Mouse (Mus musculus) MEL (cell line): ENCODE measurements around the gene Man2a1. TPM values are rescaled to one million over a fixed set of nuclear protein-coding genes. Genes with fewer than 3 reads are reported as not detected.

Experiments used
- DNase-seq: peaks from one replicate; pipeline ENCODE4 v3.0.0; 2011; ENCODE audit warnings: low read depth, low spot score
- H3K27ac ChIP-seq: 2 replicates; pipeline ENCODE4 v1.5.1; 2012; ENCODE audit warnings: low read depth, mild to moderate bottlenecking, control low read depth, low read length, moderate library complexity; ENCODE audit not compliant: control insufficient read depth
- H3K27me3 ChIP-seq, 2 experiments: fragments of 150-350 bp in 1 of 2; sonication (generic) in 1 of 2; 2 replicates each; pipeline ENCODE4 v1.6.1; 2012; ENCODE audit warnings: low read length in 2 of 2, mild to moderate bottlenecking in 2 of 2, improper control_type of control experiment in 1 of 2, moderate library complexity in 1 of 2; ENCODE audit not compliant: insufficient read depth in 2 of 2, control insufficient read depth in 1 of 2
- H3K36me3 ChIP-seq, 2 experiments: 2 replicates each; pipeline ENCODE4 v1.6.1; 2012 to 2014; ENCODE audit warnings: low read length in 2 of 2, improper control_type of control experiment in 1 of 2, inconsistent platforms in 1 of 2, mild to moderate bottlenecking in 1 of 2; ENCODE audit not compliant: insufficient read depth in 2 of 2, control insufficient read depth in 1 of 2
- H3K4me1 ChIP-seq, 2 experiments: fragments of 150-350 bp in 1 of 2; sonication (generic) in 1 of 2; 2 replicates each; pipeline ENCODE4 v1.6.1; 2012; ENCODE audit warnings: low read length in 2 of 2, improper control_type of control experiment in 1 of 2, mild to moderate bottlenecking in 1 of 2; ENCODE audit not compliant: insufficient read depth in 2 of 2, control insufficient read depth in 1 of 2
- H3K4me3 ChIP-seq, 2 experiments: fragments of 150-350 bp in 1 of 2; sonication (generic) in 1 of 2; 2 replicates each; pipeline ENCODE4 v1.5.1; 2012; ENCODE audit warnings: low read depth in 2 of 2, low read length in 2 of 2, mild to moderate bottlenecking in 2 of 2, moderate library complexity in 2 of 2, control low read depth in 1 of 2, improper control_type of control experiment in 1 of 2; ENCODE audit not compliant: control insufficient read depth in 1 of 2, insufficient read depth in 1 of 2
- H3K79me2 ChIP-seq: 2 replicates; pipeline ENCODE4 v1.6.1; 2012; ENCODE audit warnings: mild to moderate bottlenecking, low read length, moderate library complexity; ENCODE audit not compliant: control insufficient read depth, poor library complexity, insufficient read depth
- H3K9ac ChIP-seq: 2 replicates; pipeline ENCODE4 v1.6.1; 2012; ENCODE audit warnings: low read depth, mild to moderate bottlenecking, control low read depth, low read length, moderate library complexity; ENCODE audit not compliant: control insufficient read depth, poor library complexity, severe bottlenecking
- H3K9me3 ChIP-seq: fragments of 150-350 bp; sonication (generic); replicated peaks from 2 replicates; pipeline ENCODE4 v1.6.1; 2012; ENCODE audit warnings: mild to moderate bottlenecking, low read length, improper control_type of control experiment, moderate library complexity; ENCODE audit not compliant: insufficient read depth
- CHD1 ChIP-seq: IDR thresholded peaks from 2 replicates; pipeline ENCODE4 v1.6.1; 2012; ENCODE audit warnings: low read depth, mild to moderate bottlenecking, inconsistent platforms, low read length, improper control_type of control experiment
- CTCF ChIP-seq, 3 experiments: IDR thresholded peaks in 2 of 3; conservative IDR thresholded peaks in 1 of 3; 2 replicates each; pipeline ENCODE4 v1.5.1; 2011 to 2012; ENCODE audit warnings: low read length in 3 of 3, low read depth in 2 of 3, mild to moderate bottlenecking in 2 of 3, improper control_type of control experiment in 1 of 3, inconsistent platforms in 1 of 3, mixed read lengths in 1 of 3, moderate library complexity in 1 of 3; ENCODE audit not compliant: control insufficient read depth in 1 of 3, insufficient read depth in 1 of 3, poor library complexity in 1 of 3, severe bottlenecking in 1 of 3
- ELF1 ChIP-seq: IDR thresholded peaks from 2 replicates; pipeline ENCODE4 v1.6.1; 2014; ENCODE audit warnings: low read depth, mild to moderate bottlenecking, inconsistent platforms, low read length, improper control_type of control experiment, moderate library complexity
- EP300 ChIP-seq, 2 experiments: IDR thresholded peaks; 2 replicates each; pipeline ENCODE4 v1.6.1; 2011; ENCODE audit warnings: improper control_type of control experiment in 2 of 2, low read length in 2 of 2, low read depth in 1 of 2, mild to moderate bottlenecking in 1 of 2
- ETS1 ChIP-seq: IDR thresholded peaks from 2 replicates; pipeline ENCODE4 v1.6.1; 2012; ENCODE audit warnings: low read depth, mild to moderate bottlenecking, inconsistent platforms, low read length, improper control_type of control experiment, moderate library complexity
- GABPA ChIP-seq: IDR thresholded peaks from 2 replicates; pipeline ENCODE4 v1.6.1; 2012; ENCODE audit warnings: low read depth, mild to moderate bottlenecking, inconsistent platforms, low read length, improper control_type of control experiment, moderate library complexity
- GATA1 ChIP-seq: IDR thresholded peaks from 2 replicates; pipeline ENCODE4 v1.6.1; 2011; ENCODE audit warnings: low read depth, low read length, improper control_type of control experiment
- HCFC1 ChIP-seq: IDR thresholded peaks from 2 replicates; pipeline ENCODE4 v1.6.1; 2012; ENCODE audit warnings: low read depth, mild to moderate bottlenecking, inconsistent platforms, low read length, improper control_type of control experiment, moderate library complexity
- KAT2A ChIP-seq: conservative IDR thresholded peaks from 2 replicates; pipeline ENCODE4 v1.6.1; 2012; ENCODE audit warnings: low read depth, low read length, improper control_type of control experiment, inconsistent platforms
- MAFK ChIP-seq: IDR thresholded peaks from 2 replicates; pipeline ENCODE4 v1.6.1; 2011; ENCODE audit warnings: low read depth, mild to moderate bottlenecking, low read length, improper control_type of control experiment, borderline replicate concordance
- MAX ChIP-seq: IDR thresholded peaks from 2 replicates; pipeline ENCODE4 v1.6.1; 2011; ENCODE audit warnings: low read length, improper control_type of control experiment
- MAZ ChIP-seq: IDR thresholded peaks from 2 replicates; pipeline ENCODE4 v1.6.1; 2012; ENCODE audit warnings: low read depth, mild to moderate bottlenecking, inconsistent platforms, low read length, improper control_type of control experiment
- MEF2A ChIP-seq: IDR thresholded peaks from 2 replicates; pipeline ENCODE4 v1.6.1; 2014; ENCODE audit warnings: low read depth, mild to moderate bottlenecking, inconsistent platforms, low read length, improper control_type of control experiment; ENCODE audit not compliant: poor library complexity, insufficient replicate concordance, severe bottlenecking; ENCODE audit errors: extremely low read depth
- MXI1 ChIP-seq: IDR thresholded peaks from 2 replicates; pipeline ENCODE4 v1.6.1; 2011; ENCODE audit warnings: mild to moderate bottlenecking, low read depth, low read length, improper control_type of control experiment
- MYB ChIP-seq: IDR thresholded peaks from 2 replicates; pipeline ENCODE4 v1.6.1; 2011; ENCODE audit warnings: mild to moderate bottlenecking, low read depth, low read length, improper control_type of control experiment
- MYC ChIP-seq: IDR thresholded peaks from 2 replicates; pipeline ENCODE4 v1.6.1; 2011; ENCODE audit warnings: low read depth, mild to moderate bottlenecking, low read length, improper control_type of control experiment, moderate library complexity
- NELFE ChIP-seq: IDR thresholded peaks from 2 replicates; pipeline ENCODE4 v1.6.1; 2011; ENCODE audit warnings: low read depth, low read length, improper control_type of control experiment
- POLR2A ChIP-seq, 2 experiments: IDR thresholded peaks; 2 replicates each; pipeline ENCODE4 v1.6.1; 2011 to 2012; ENCODE audit warnings: low read length in 2 of 2, mild to moderate bottlenecking in 2 of 2, control low read depth in 1 of 2, improper control_type of control experiment in 1 of 2, low read depth in 1 of 2, moderate library complexity in 1 of 2; ENCODE audit not compliant: control insufficient read depth in 1 of 2, insufficient read depth in 1 of 2, poor library complexity in 1 of 2
- POLR2AphosphoS2 ChIP-seq: IDR thresholded peaks from 2 replicates; pipeline ENCODE4 v1.6.1; 2011; ENCODE audit warnings: low read length, improper control_type of control experiment
- POLR2AphosphoS5 ChIP-seq: IDR thresholded peaks from 2 replicates; pipeline ENCODE4 v1.6.1; 2012; ENCODE audit warnings: low read depth, borderline replicate concordance, mild to moderate bottlenecking, inconsistent platforms, low read length, moderate library complexity, mixed read lengths
- RAD21 ChIP-seq: IDR thresholded peaks from 2 replicates; pipeline ENCODE4 v1.6.1; 2011; ENCODE audit warnings: mild to moderate bottlenecking, low read depth, low read length, improper control_type of control experiment
- RCOR1 ChIP-seq: IDR thresholded peaks from 2 replicates; pipeline ENCODE4 v1.6.1; 2012; ENCODE audit warnings: low read depth, mild to moderate bottlenecking, inconsistent platforms, low read length, improper control_type of control experiment
- SIN3A ChIP-seq: IDR thresholded peaks from 2 replicates; pipeline ENCODE4 v1.6.1; 2012; ENCODE audit warnings: low read length, improper control_type of control experiment, inconsistent platforms
- TAL1 ChIP-seq: IDR thresholded peaks from 2 replicates; pipeline ENCODE4 v1.6.1; 2012; ENCODE audit warnings: mild to moderate bottlenecking, inconsistent platforms, low read length, moderate library complexity, mixed read lengths
- TCF12 ChIP-seq: IDR thresholded peaks from 2 replicates; pipeline ENCODE4 v1.6.1; 2014; ENCODE audit warnings: low read depth, mild to moderate bottlenecking, inconsistent platforms, low read length, improper control_type of control experiment, moderate library complexity
- UBTF ChIP-seq: IDR thresholded peaks from 2 replicates; pipeline ENCODE4 v1.6.1; 2012; ENCODE audit warnings: low read depth, mild to moderate bottlenecking, inconsistent platforms, low read length, improper control_type of control experiment, moderate library complexity, borderline replicate concordance; ENCODE audit not compliant: insufficient read depth
- USF1 ChIP-seq: IDR thresholded peaks from 2 replicates; pipeline ENCODE4 v1.6.1; 2014; ENCODE audit warnings: low read depth, mild to moderate bottlenecking, inconsistent platforms, low read length, improper control_type of control experiment, moderate library complexity
- USF2 ChIP-seq, 2 experiments: IDR thresholded peaks; 2 replicates each; pipeline ENCODE4 v1.6.1; 2011 to 2012; ENCODE audit warnings: improper control_type of control experiment in 2 of 2, low read length in 2 of 2, borderline replicate concordance in 1 of 2, inconsistent platforms in 1 of 2, low read depth in 1 of 2, mild to moderate bottlenecking in 1 of 2; ENCODE audit not compliant: insufficient read depth in 1 of 2
- ZC3H11A ChIP-seq: IDR thresholded peaks from 2 replicates; pipeline ENCODE4 v1.6.1; 2012; ENCODE audit warnings: low read depth, mild to moderate bottlenecking, inconsistent platforms, low read length, improper control_type of control experiment
- ZNF384 ChIP-seq: IDR thresholded peaks from 2 replicates; pipeline ENCODE4 v1.6.1; 2012; ENCODE audit warnings: low read depth, mild to moderate bottlenecking, inconsistent platforms, low read length, improper control_type of control experiment
- polyA plus RNA-seq, 2 experiments: library from polyadenylated mRNA; stranded (reverse) in 1 of 2; unstranded in 1 of 2; fragments of >175 nt in 1 of 2; fragments of >200 nt in 1 of 2; gene quantifications; 2 replicates each; pipeline versions ENCODE4 v1.2.1 to v1.2.4; 2012; ENCODE audit warnings: low replicate concordance in 2 of 2, low read depth in 1 of 2; ENCODE audit not compliant: insufficient read length in 2 of 2, insufficient read depth in 1 of 2, missing spikeins in 1 of 2
- total RNA-seq: library from RNA; depleted of rRNA; stranded (reverse); fragments of 300-350 nt; gene quantifications from 2 replicates; pipeline ENCODE4 v1.2.3, GENCODE M21; 2012

The Man2a1 gene
- total and polyA plus RNA-seq, 3 experiments = 8.7 to 27.5 (median 9.1) TPM

DNA sequence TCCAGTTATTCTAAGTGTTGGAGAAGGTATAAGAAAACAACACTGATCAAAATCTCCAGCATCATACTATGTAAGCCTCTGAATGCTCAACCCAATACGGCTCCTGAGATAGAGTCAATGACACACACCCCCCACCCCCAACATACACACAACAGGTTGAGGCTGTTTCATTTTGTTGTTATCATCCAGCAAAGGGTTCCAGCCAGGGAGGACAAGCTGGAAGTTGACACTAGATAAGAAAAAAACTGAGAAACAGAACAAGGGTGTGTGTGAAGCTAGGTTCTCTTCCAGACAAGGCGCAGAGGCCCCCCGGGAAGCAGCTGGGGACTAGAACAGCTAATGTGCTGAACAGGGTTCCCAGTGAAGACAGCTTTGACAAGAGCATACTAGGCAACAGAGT, 33.0 kb upstream of the Man2a1 start (continued):
- no peak for TF ChIP-seq UBTF
- TF ChIP-seq TCF12 = peak; percentile 85
- no peak for TF ChIP-seq MXI1
- peak; percentile 83 to 93 for TF ChIP-seq EP300 (IDR thresholded peaks at IDR 0.05; ENCODE audit: low read depth in 1 of 2, low read length in 2 of 2)
- TF ChIP-seq POLR2AphosphoS5 = no peak
- 0 out of 2 replicates have a peak, but pooled peaks have one; percentile 44 for TF ChIP-seq RCOR1
- no peak for TF ChIP-seq GABPA
- TF ChIP-seq MEF2A = no peak
- TF ChIP-seq CHD1 = no peak
- TF ChIP-seq TAL1 = peak; percentile 83
- TF ChIP-seq ZC3H11A = no peak
- TF ChIP-seq ELF1 = no peak
- TF ChIP-seq MAZ = 0 out of 2 replicates have a peak, but pooled peaks have one; percentile 46
- TF ChIP-seq ETS1 = peak; percentile 88
- no peak for TF ChIP-seq MYC
- TF ChIP-seq CTCF (IDR thresholded peaks at IDR 0.05 in 2 of 3, conservative IDR thresholded peaks at IDR 0.05 in 1 of 3; ENCODE audit: control insufficient read depth in 1 of 3, insufficient read depth in 1 of 3, low read depth in 2 of 3, low read length in 3 of 3, poor library complexity in 1 of 3, severe bottlenecking in 1 of 3) = no peak
- TF ChIP-seq MAFK = no peak
- TF ChIP-seq POLR2AphosphoS2 = no peak
- TF ChIP-seq MAX = no peak
- TF ChIP-seq SIN3A = peak; percentile 73
- no peak for TF ChIP-seq MYB
- TF ChIP-seq USF1 = no peak
- no peak for TF ChIP-seq POLR2A (IDR thresholded peaks at IDR 0.05; ENCODE audit: control insufficient read depth in 1 of 2, insufficient read depth in 1 of 2, low read depth in 1 of 2, low read length in 2 of 2, poor library complexity in 1 of 2)
- TF ChIP-seq KAT2A = no peak
- TF ChIP-seq NELFE = no peak

DNA sequence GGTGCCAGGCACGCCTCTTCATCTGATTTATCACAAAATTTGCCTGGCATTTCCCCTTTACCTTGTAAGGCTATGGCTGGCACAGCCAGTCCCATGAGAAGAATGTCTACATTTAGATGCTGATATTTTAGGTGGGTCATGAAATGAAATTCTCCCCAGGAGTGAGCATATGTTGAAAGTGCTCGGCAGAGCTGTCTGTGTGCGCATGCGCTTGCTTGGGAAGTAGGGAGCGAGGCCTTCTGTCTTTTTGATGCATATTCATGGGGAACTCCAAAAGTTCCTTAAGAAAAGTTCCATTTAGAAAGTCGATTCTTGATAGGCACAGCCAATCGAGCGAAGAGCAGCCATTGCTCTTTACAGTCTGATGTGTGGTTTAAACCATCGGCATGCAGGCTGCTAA, 26.6 kb upstream of the Man2a1 start:
- TF ChIP-seq KAT2A = no peak
- no peak for TF ChIP-seq USF2 (IDR thresholded peaks at IDR 0.05; ENCODE audit: borderline replicate concordance in 1 of 2, insufficient read depth in 1 of 2, low read depth in 1 of 2, low read length in 2 of 2)
- no peak for TF ChIP-seq MXI1
- TF ChIP-seq POLR2A (IDR thresholded peaks at IDR 0.05; ENCODE audit: control insufficient read depth in 1 of 2, insufficient read depth in 1 of 2, low read depth in 1 of 2, low read length in 2 of 2, poor library complexity in 1 of 2) = no peak
- no peak for TF ChIP-seq HCFC1
- TF ChIP-seq ZNF384 = no peak
- TF ChIP-seq RCOR1 = no peak
- no peak for TF ChIP-seq GATA1
- no peak for TF ChIP-seq RAD21
- TF ChIP-seq UBTF = no peak
- TF ChIP-seq CTCF (IDR thresholded peaks at IDR 0.05 in 2 of 3, conservative IDR thresholded peaks at IDR 0.05 in 1 of 3; ENCODE audit: control insufficient read depth in 1 of 3, insufficient read depth in 1 of 3, low read depth in 2 of 3, low read length in 3 of 3, poor library complexity in 1 of 3, severe bottlenecking in 1 of 3) = no peak
- no peak for TF ChIP-seq ELF1
- TF ChIP-seq MAFK = no peak
- TF ChIP-seq, all 39 proteins: peak for 0
- no peak overlapping the region for H3K9ac ChIP-seq
- no peak for DNase-seq
- H3K36me3 ChIP-seq = peaks cover 0 to 3% of the 10 kb centered on the region in 2 experiments; a peak in 1 of 4 replicates
- H3K79me2 ChIP-seq = no peaks in the 10 kb centered on the region
- H3K9me3 ChIP-seq = no peaks in the 10 kb centered on the region
- no peak overlapping the region for H3K27ac ChIP-seq
- no peak overlapping the region for H3K4me3 ChIP-seq
- H3K4me1 ChIP-seq = no peaks in the 10 kb centered on the region
- no peaks in the 10 kb centered on the region for H3K27me3 ChIP-seq
